8 mouse cellular contexts compared by ENCODE assay signal in genomic region chr11:97151343-97151801, GRCm38 (mm10). TPM values are rescaled to one million over a fixed set of nuclear protein-coding genes. Genes with fewer than 3 reads are reported as not detected.
DNase-seq lines count a peak whose midpoint lies in the region; ATAC-seq and TF ChIP-seq lines count a peak whose summit lies in the region.

Tbkbp1 (minus strand) TSS chr11:97151495.

- no peaks in the 10 kb centered on the region for H3K9me3 ChIP-seq in lung, embryonic 14.5 days (ENCODE audit: low read depth, low read length)
- no peaks in the 10 kb centered on the region for H3K9me3 ChIP-seq in intestine, postnatal 0 days (ENCODE audit: control insufficient read depth)
- no peaks in the 10 kb centered on the region for H3K9me3 ChIP-seq in liver, embryonic 15.5 days (replicated peaks)

- H3K4me1 ChIP-seq in lung, embryonic 14.5 days (ENCODE audit: insufficient read depth), result peaks cover 13% of the 10 kb centered on the region
- no peaks in the 10 kb centered on the region for H3K4me1 ChIP-seq in intestine, postnatal 0 days (replicated peaks; ENCODE audit: control insufficient read depth, insufficient read depth, low read length)
- peaks cover 23% of the 10 kb centered on the region for H3K4me1 ChIP-seq in liver, embryonic 15.5 days (replicated peaks)
- peaks cover 28% of the 10 kb centered on the region for H3K4me1 ChIP-seq in olfactory bulb, adult 2 months (ENCODE audit: control insufficient read depth, insufficient read depth, low read length)

- H3K9ac ChIP-seq in lung, embryonic 14.5 days, result peak within 1 kb of the TSS; percentile 73
- H3K9ac ChIP-seq in intestine, postnatal 0 days (ENCODE audit: low read depth, low read length), result peak within 1 kb of the TSS; percentile 66
- peak within 1 kb of the TSS; percentile 37; the same call in 1 of the 2 replicates for H3K9ac ChIP-seq in liver, embryonic 15.5 days

- H3K27me3 ChIP-seq in lung, embryonic 14.5 days (ENCODE audit: insufficient read depth, low read length), result no peaks in the 10 kb centered on the region; the same call in 1 of the 2 replicates
- peaks cover 24% of the 10 kb centered on the region for H3K27me3 ChIP-seq in intestine, postnatal 0 days (replicated peaks; ENCODE audit: control insufficient read depth, insufficient read depth, low read length)
- H3K27me3 ChIP-seq in liver, embryonic 15.5 days, result peaks cover 76% of the 10 kb centered on the region

- peak within 1 kb of the TSS; percentile 84 for H3K4me2 ChIP-seq in lung, embryonic 14.5 days
- H3K4me2 ChIP-seq in intestine, postnatal 0 days (replicated peaks; ENCODE audit: low read depth), result peak within 1 kb of the TSS; percentile 95
- H3K4me2 ChIP-seq in liver, embryonic 15.5 days, result peak within 1 kb of the TSS; percentile 76

- peaks cover 26% of the 10 kb centered on the region for H3K36me3 ChIP-seq in lung, embryonic 14.5 days (ENCODE audit: insufficient read depth)
- peaks cover 5% of the 10 kb centered on the region; the same call in 1 of the 2 replicates for H3K36me3 ChIP-seq in intestine, postnatal 0 days (ENCODE audit: control insufficient read depth, insufficient read depth)
- H3K36me3 ChIP-seq in liver, embryonic 15.5 days (replicated peaks), result peaks cover 18% of the 10 kb centered on the region

- TF ChIP-seq CTCF in lung, embryonic 14.5 days (IDR thresholded peaks at IDR 0.05; ENCODE audit: low read depth), result no peak
- TF ChIP-seq CTCF in intestine, postnatal 0 days (IDR thresholded peaks at IDR 0.05; ENCODE audit: low read depth), result no peak
- TF ChIP-seq CTCF in olfactory bulb, adult 2 months (IDR thresholded peaks at IDR 0.05; ENCODE audit: insufficient read depth, low read depth, low read length), result no peak

- H3K27ac ChIP-seq in lung, embryonic 14.5 days (ENCODE audit: low read depth), result peak within 1 kb of the TSS; percentile 94
- peak within 1 kb of the TSS; percentile 68 for H3K27ac ChIP-seq in intestine, postnatal 0 days (ENCODE audit: low read depth, low read length)
- H3K27ac ChIP-seq in liver, embryonic 15.5 days (replicated peaks), result peak within 1 kb of the TSS; percentile 53
- H3K27ac ChIP-seq in olfactory bulb, adult 2 months (ENCODE audit: insufficient read depth, low read depth, low read length), result no peak within 1 kb of the TSS

- ATAC-seq in lung, embryonic 14.5 days (ENCODE audit: insufficient read depth), result peak; percentile 4
- peak; percentile 9; the same call in 1 of the 2 replicates for ATAC-seq in intestine, postnatal 0 days
- no peak for ATAC-seq in liver, embryonic 15.5 days (ENCODE audit: insufficient read depth)

- TF ChIP-seq POLR2A in olfactory bulb, adult 2 months (IDR thresholded peaks at IDR 0.05; ENCODE audit: insufficient read depth, low read depth, low read length), result no peak

- H3K4me3 ChIP-seq in lung, embryonic 14.5 days (ENCODE audit: low read depth, low read length), result peak within 1 kb of the TSS; percentile 70
- peak within 1 kb of the TSS; percentile 76 for H3K4me3 ChIP-seq in intestine, postnatal 0 days (ENCODE audit: low read depth, low read length)
- H3K4me3 ChIP-seq in liver, embryonic 15.5 days (replicated peaks), result peak within 1 kb of the TSS; percentile 61
- H3K4me3 ChIP-seq in olfactory bulb, adult 2 months (ENCODE audit: insufficient read depth, low read depth, low read length), result peak within 1 kb of the TSS; percentile 60

- peak; percentile 68 for DNase-seq in lung, embryonic 14.5 days
- no peak for DNase-seq in lung, postnatal 36 days
- peak; percentile 71 for DNase-seq in cerebellum, adult 11-12 months
- DNase-seq in gonadal fat pad, adult 2 months (ENCODE audit: low read depth), result no peak
- no peak for DNase-seq in T-cell, adult 2 months (ENCODE audit: low spot score)

- 0% methylated on average over 48 of the region's 64 CpGs for WGBS in lung, embryonic 14.5 days
- under 1% methylated on average over 33 of the region's 64 CpGs for WGBS in intestine, postnatal 0 days
- WGBS in liver, embryonic 15.5 days (ENCODE audit: insufficient replicate concordance), result 1% methylated on average over 54 of the region's 64 CpGs
- 1% methylated on average over 32 of the region's 64 CpGs for WGBS in olfactory bulb, adult 2 months

RNA-seq across cellular contexts. Expression of gene Tbkbp1, which starts in this region (rescaled TPM):
- 9.4 and 10.8 TPM in 2 replicates for polyA plus RNA-seq in lung, embryonic 14.5 days (2014; fragmentation: Nextera tagmentation; extraction: Ambion mirVana)
- polyA plus RNA-seq in gonadal fat pad, adult 2 months (2012; rRNA removed), result 11.3 and 11.9 TPM in 2 replicates
- polyA plus RNA-seq in intestine, postnatal 0 days (2015; fragmentation: Nextera tagmentation; extraction: Ambion mirVana), result 1.7 and 2.4 TPM in 2 replicates
- 1.9 and 2.1 TPM in 2 replicates for polyA plus RNA-seq in liver, embryonic 15.5 days (2015; fragmentation: Nextera tagmentation; extraction: Ambion mirVana)
- not detected in 2 replicates for polyA plus RNA-seq in olfactory bulb, adult 2 months (2012; ENCODE audit: insufficient read depth, insufficient read length, low replicate concordance, missing spikeins)

Comparison
In these comparisons a context has a peak if more than half of its experiments do, and no peak if none do; other contexts are left out.
1. DNase-seq: peak in lung, embryonic 14.5 days (single experiment) and cerebellum, adult 11-12 months (single experiment); none in lung, postnatal 36 days (single experiment), gonadal fat pad, adult 2 months (single experiment) and T-cell, adult 2 months (single experiment).
2. Peak in every context shown above with its lines, with median percentiles within 50 percentile points of each other: H3K4me2 ChIP-seq, H3K4me3 ChIP-seq and H3K9ac ChIP-seq.